Mouse (Mus musculus): ENCODE measurements around the gene Tmem202. TPM values are rescaled to one million over a fixed set of nuclear protein-coding genes. Genes with fewer than 3 reads are reported as not detected.

Tmem202 gene
- polyA plus RNA-seq, 2 experiments: 0.10 TPM; not detected in 1

DNA sequence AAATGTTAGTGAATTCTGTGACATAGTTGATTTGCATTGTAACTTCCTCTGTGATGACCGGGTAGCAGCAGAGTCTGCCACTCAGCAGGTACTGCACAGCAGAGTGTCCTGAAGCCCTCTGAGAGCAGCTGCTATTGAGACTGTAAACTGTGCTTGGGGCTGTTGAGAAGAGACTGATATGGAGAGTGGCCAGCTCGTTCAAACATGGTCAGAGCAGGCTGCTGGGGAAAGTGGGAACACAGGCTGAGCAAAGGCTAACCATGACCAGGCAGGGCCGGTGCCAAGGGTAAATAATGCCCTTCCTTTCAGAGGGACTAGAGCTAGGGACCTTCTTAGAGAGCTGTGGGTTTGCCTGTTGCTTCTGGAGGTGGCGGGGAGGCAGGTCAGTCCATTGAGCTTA is 14.1 kb upstream of the Tmem202 start:
- H3K4me3 ChIP-seq (replicated peaks; ENCODE audit: low read length): no peak overlapping the region
- peaks cover 34% of the 10 kb centered on the region for H3K36me3 ChIP-seq (ENCODE audit: control insufficient read depth, insufficient read depth, low read length)
- no peaks in the 10 kb centered on the region for H3K27me3 ChIP-seq (ENCODE audit: control insufficient read depth, insufficient read depth, low read length)
- DNase-seq (ENCODE audit: low spot score) (no peak), ATAC-seq (ENCODE audit: low FRiP score, low read depth) (no peak)
- H3K9me3 ChIP-seq (ENCODE audit: control insufficient read depth, low read length): no peaks in the 10 kb centered on the region
- no peak overlapping the region for H3K9ac ChIP-seq (ENCODE audit: low read depth, low read length, severe bottlenecking)
- H3K27ac ChIP-seq (replicated peaks; ENCODE audit: low read depth, low read length): no peak overlapping the region
- no peak for TF ChIP-seq POLR2A (IDR thresholded peaks at IDR 0.05; ENCODE audit: borderline replicate concordance, extremely low read depth, insufficient read depth, insufficient read length)
- H3K4me2 ChIP-seq (replicated peaks; ENCODE audit: low read depth, low read length, severe bottlenecking): no peak overlapping the region
- no peaks in the 10 kb centered on the region for H3K4me1 ChIP-seq (ENCODE audit: control insufficient read depth, insufficient read depth, low read length)
- 85% methylated on average over 4 of the region's 4 CpGs for WGBS

DNA sequence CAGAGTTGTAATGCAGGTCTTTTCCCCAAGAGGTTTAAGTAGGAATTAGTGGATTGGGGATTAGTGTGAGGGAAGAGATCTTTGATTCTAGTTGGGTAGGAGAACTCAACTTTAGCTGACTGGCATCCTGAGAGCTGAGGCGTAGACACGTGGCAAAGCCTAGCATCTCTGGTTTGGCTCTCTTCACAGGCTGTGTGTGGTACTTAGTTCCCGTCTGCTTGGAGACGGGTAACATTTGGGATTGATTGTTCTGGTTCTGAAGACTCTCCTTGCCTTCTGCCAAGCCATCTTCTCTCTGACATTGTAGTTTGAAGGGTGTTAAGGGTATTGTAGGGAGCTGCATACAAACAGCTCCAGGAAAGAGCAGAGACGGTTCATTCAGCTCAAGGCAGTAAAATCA is 13.0 kb upstream of the Tmem202 start:
- H3K4me1 ChIP-seq (ENCODE audit: control insufficient read depth, insufficient read depth, low read length): no peaks in the 10 kb centered on the region
- H3K36me3 ChIP-seq (ENCODE audit: control insufficient read depth, insufficient read depth, low read length): peaks cover 24% of the 10 kb centered on the region
- no peak overlapping the region for H3K4me2 ChIP-seq (replicated peaks; ENCODE audit: low read depth, low read length, severe bottlenecking)
- WGBS: 87% methylated on average over 5 of the region's 5 CpGs
- ATAC-seq (ENCODE audit: low FRiP score, low read depth): no peak
- no peak for TF ChIP-seq POLR2A (IDR thresholded peaks at IDR 0.05; ENCODE audit: borderline replicate concordance, extremely low read depth, insufficient read depth, insufficient read length)
- no peak overlapping the region for H3K27ac ChIP-seq (replicated peaks; ENCODE audit: low read depth, low read length)
- H3K9ac ChIP-seq (ENCODE audit: low read depth, low read length, severe bottlenecking): no peak overlapping the region
- H3K4me3 ChIP-seq (replicated peaks; ENCODE audit: low read length): no peak overlapping the region
- DNase-seq (ENCODE audit: low spot score): no peak
- H3K9me3 ChIP-seq (ENCODE audit: control insufficient read depth, low read length): no peaks in the 10 kb centered on the region
- no peaks in the 10 kb centered on the region for H3K27me3 ChIP-seq (ENCODE audit: control insufficient read depth, insufficient read depth, low read length)

DNA sequence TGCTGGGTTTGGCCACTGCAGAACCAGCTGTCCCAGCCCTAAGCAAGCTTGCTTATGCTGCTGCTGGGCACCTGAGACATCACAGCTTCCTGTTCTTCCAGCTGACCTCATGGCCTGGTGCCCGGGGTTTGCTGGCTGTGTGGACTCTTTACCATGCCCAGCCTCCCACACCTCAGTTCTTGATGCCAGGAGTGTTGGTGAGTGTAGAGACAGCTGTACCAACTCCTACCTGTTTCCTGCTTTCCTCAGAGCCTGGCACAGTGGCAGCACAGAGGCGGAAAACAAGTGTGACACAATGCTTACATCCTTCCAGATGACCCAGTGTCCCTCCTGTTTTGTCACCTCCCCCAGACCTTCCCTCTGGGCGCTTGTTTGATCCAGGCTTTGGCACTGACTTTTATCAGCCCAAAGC is 12.0 kb upstream of the Tmem202 start:
- peaks cover 20% of the 10 kb centered on the region for H3K36me3 ChIP-seq (ENCODE audit: control insufficient read depth, insufficient read depth, low read length)
- H3K27ac ChIP-seq (replicated peaks; ENCODE audit: low read depth, low read length): no peak overlapping the region
- no peak overlapping the region for H3K4me3 ChIP-seq (replicated peaks; ENCODE audit: low read length)
- no peak for ATAC-seq (ENCODE audit: low FRiP score, low read depth)
- H3K27me3 ChIP-seq (ENCODE audit: control insufficient read depth, insufficient read depth, low read length): no peaks in the 10 kb centered on the region
- TF ChIP-seq POLR2A (IDR thresholded peaks at IDR 0.05; ENCODE audit: borderline replicate concordance, extremely low read depth, insufficient read depth, insufficient read length): no peak
- H3K4me1 ChIP-seq (ENCODE audit: control insufficient read depth, insufficient read depth, low read length): no peaks in the 10 kb centered on the region
- H3K9ac ChIP-seq (ENCODE audit: low read depth, low read length, severe bottlenecking): no peak overlapping the region
- WGBS: 77% methylated on average over 3 of the region's 3 CpGs
- H3K9me3 ChIP-seq (ENCODE audit: control insufficient read depth, low read length): no peaks in the 10 kb centered on the region
- no peak for DNase-seq (ENCODE audit: low spot score)
- no peak overlapping the region for H3K4me2 ChIP-seq (replicated peaks; ENCODE audit: low read depth, low read length, severe bottlenecking)

DNA sequence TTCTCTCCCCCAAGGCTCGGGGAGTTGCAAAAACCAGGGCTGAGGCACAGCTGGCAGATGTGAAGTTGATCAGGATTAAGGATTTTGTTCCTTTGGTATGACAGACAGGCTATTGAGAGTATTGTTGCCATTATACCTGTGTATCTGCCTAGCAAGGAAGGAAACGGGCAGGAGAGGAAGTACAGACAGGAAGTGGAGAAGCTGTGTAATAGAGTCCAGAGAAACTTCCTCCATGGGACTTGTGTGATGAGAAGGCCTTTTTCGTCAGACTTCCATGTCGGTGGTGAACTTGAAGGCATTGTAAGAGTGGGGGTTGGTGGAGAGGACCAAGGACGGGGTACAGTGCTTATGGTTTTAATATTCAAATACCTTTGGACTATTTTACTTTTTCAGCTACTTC is 11.4 kb upstream of the Tmem202 start:
- Histone ChIP-seq H3K9me3 (ENCODE audit: control insufficient read depth, low read length) (no peaks in the 10 kb centered on the region), H3K36me3 (ENCODE audit: control insufficient read depth, insufficient read depth, low read length) (peaks cover 17% of the 10 kb centered on the region), H3K4me2 (replicated peaks; ENCODE audit: low read depth, low read length, severe bottlenecking) (no peak overlapping the region), H3K4me1 (ENCODE audit: control insufficient read depth, insufficient read depth, low read length) (no peaks in the 10 kb centered on the region), H3K27ac (replicated peaks; ENCODE audit: low read depth, low read length) (no peak overlapping the region), H3K27me3 (ENCODE audit: control insufficient read depth, insufficient read depth, low read length) (no peaks in the 10 kb centered on the region), H3K9ac (ENCODE audit: low read depth, low read length, severe bottlenecking) (no peak overlapping the region), H3K4me3 (replicated peaks; ENCODE audit: low read length) (no peak overlapping the region)
- 79% methylated on average over 5 of the region's 5 CpGs for WGBS
- DNase-seq (ENCODE audit: low spot score) (no peak), ATAC-seq (ENCODE audit: low FRiP score, low read depth) (no peak)
- no peak for TF ChIP-seq POLR2A (IDR thresholded peaks at IDR 0.05; ENCODE audit: borderline replicate concordance, extremely low read depth, insufficient read depth, insufficient read length)

DNA sequence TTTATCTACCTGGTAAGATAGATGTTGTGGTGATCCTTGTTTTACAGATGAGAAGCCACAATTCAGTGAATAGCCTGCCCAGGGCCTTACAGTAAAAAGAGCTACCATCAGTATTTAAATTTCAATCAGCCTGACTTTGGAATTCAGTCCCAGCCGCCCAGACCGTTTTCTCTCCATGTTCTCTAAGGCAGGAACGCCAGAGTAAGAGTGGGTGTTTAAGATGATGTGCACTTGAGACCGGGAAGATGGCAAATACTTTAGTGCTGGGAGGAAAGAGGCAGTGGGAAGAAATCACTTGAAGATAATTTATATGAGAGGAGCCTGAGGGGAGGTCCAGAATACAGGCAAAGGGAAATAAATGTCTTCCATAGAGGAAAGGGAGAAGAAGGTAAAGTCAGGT is 10.4 kb upstream of the Tmem202 start:
- no peak overlapping the region for H3K27ac ChIP-seq (replicated peaks; ENCODE audit: low read depth, low read length)
- H3K9me3 ChIP-seq (ENCODE audit: control insufficient read depth, low read length): no peaks in the 10 kb centered on the region
- H3K4me1 ChIP-seq (ENCODE audit: control insufficient read depth, insufficient read depth, low read length): no peaks in the 10 kb centered on the region
- no peaks in the 10 kb centered on the region for H3K27me3 ChIP-seq (ENCODE audit: control insufficient read depth, insufficient read depth, low read length)
- peaks cover 14% of the 10 kb centered on the region for H3K36me3 ChIP-seq (ENCODE audit: control insufficient read depth, insufficient read depth, low read length)
- ATAC-seq (ENCODE audit: low FRiP score, low read depth): no peak
- WGBS: 90% methylated on average over 4 of the region's 4 CpGs
- H3K4me3 ChIP-seq (replicated peaks; ENCODE audit: low read length): no peak overlapping the region
- DNase-seq (ENCODE audit: low spot score): no peak
- no peak overlapping the region for H3K4me2 ChIP-seq (replicated peaks; ENCODE audit: low read depth, low read length, severe bottlenecking)
- H3K9ac ChIP-seq (ENCODE audit: low read depth, low read length, severe bottlenecking): no peak overlapping the region
- TF ChIP-seq POLR2A (IDR thresholded peaks at IDR 0.05; ENCODE audit: borderline replicate concordance, extremely low read depth, insufficient read depth, insufficient read length): no peak

DNA sequence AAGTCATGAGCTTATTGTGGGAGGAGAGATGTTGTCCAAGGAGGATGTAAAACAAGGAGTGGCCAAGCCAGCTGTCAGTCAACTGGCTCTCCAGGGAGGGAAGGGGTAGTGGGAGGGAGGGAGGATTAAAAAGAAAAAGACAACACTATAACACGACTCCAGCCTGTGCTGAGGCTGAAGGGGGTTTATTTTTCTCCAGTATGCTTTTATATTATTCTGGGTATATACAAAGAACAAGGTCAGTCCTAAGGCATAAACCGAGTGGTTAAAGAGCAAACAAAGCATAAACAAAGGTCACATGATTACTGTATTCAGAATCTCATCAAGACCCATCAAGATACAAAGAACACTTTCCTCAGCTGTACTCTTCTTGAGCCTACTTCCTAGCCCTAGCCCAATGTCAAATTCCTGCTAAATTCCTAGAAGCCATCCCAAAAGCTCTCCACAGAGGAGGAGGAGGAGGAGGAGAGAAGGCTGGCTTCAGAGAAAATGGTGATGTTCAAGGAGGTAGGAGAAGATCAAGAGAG is 9.4 kb upstream of the Tmem202 start:
- H3K4me3 ChIP-seq (replicated peaks; ENCODE audit: low read length): no peak overlapping the region
- H3K9me3 ChIP-seq (ENCODE audit: control insufficient read depth, low read length): no peaks in the 10 kb centered on the region
- peaks cover 7% of the 10 kb centered on the region; the same call in 1 of the 2 replicates for H3K36me3 ChIP-seq (ENCODE audit: control insufficient read depth, insufficient read depth, low read length)
- WGBS: 60% methylated on average over 2 of the region's 2 CpGs
- H3K4me1 ChIP-seq (ENCODE audit: control insufficient read depth, insufficient read depth, low read length): no peaks in the 10 kb centered on the region
- ATAC-seq (ENCODE audit: low FRiP score, low read depth) (no peak), DNase-seq (ENCODE audit: low spot score) (no peak)
- H3K9ac ChIP-seq (ENCODE audit: low read depth, low read length, severe bottlenecking): no peak overlapping the region
- no peak for TF ChIP-seq POLR2A (IDR thresholded peaks at IDR 0.05; ENCODE audit: borderline replicate concordance, extremely low read depth, insufficient read depth, insufficient read length)
- H3K27ac ChIP-seq (replicated peaks; ENCODE audit: low read depth, low read length): no peak overlapping the region
- H3K27me3 ChIP-seq (ENCODE audit: control insufficient read depth, insufficient read depth, low read length): no peaks in the 10 kb centered on the region
- H3K4me2 ChIP-seq (replicated peaks; ENCODE audit: low read depth, low read length, severe bottlenecking): no peak overlapping the region
